Mouse (Mus musculus) cerebellum, postnatal 25 days (tissue): ENCODE measurements around the gene Nudt3.

Experiments
- DNase-seq, 2 experiments: peaks; one replicate each; pipeline ENCODE4 v3.0.0; 2021; ENCODE audit warnings: mixed read lengths in 2 of 2

Nudt3 gene

GRCm38 (mm10) chr17:27564391-27565162, 58.7 kb downstream of the Nudt3 start:
- peak; percentile 60 to 61 for DNase-seq

GRCm38 (mm10) chr17:27563771-27564244, 59.5 kb downstream of the Nudt3 start:
- DNase-seq = peak in 1 of 2 experiments; percentile 69

DNA sequence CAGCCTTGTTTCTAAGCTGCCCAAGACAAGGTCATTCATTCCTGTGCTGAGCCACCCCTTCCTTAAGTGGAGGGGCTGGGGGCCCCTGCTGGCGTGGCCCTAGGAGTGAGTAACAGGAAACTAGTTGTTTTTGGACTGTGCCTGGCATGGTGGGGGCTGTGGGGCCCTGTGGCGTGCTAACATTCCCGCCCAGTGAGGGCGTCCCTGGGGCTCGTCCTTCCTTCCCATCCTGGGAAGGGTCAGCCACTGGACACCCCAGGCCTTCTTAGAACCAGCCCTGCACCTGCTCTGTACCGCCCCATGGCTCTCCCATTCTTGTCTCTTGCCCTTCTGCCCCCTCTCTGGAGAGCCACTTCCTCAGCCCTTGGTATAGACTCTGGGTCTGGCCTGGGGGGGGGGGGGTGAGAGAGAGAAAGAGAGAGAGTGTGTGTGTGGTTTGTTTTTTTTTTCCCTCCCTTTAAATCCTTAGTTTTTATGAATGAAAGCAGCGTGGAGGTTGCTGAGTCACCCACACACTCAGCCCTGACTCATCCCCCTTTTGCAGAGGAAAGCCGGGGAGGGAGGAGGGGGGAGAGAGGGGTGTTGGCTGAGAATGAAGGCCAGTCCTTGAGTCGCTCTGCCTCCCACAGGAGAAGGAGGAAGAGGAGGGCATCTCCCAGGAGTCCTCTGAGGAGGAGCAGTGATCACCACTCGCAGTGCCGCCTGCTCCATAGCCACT, 61.3 kb downstream of the Nudt3 start:
- DNase-seq = peak in 1 of 2 experiments; percentile 58

- no peak for DNase-seq
Measured at GRCm38 (mm10) chr17:27560926-27561480, 62.3 kb downstream of the Nudt3 start.

DNA sequence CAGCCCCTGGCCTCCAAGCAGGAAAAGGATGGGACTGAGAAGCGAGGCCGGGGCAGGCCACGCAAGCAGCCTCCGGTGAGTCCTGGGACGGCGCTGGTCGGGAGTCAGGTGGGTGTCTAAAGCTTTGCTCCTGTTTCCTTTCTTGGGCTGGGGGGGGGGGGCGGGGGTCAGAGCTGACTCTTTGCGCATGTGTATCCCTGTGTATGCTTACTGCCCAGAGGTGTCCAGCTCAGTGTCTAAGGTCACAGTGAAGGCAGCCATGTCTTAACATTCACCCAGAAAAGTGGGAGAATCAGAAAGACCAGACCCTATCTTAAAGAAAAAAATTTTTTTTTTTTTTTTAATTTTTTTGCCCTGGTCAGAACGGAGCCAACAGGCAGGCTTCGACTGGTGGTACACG, 63.7 kb downstream of the Nudt3 start:
- no peak for DNase-seq

GRCm38 (mm10) chr17:27558845-27559244, 64.5 kb downstream of the Nudt3 start:
- DNase-seq = peak in 1 of 2 experiments; percentile 33

GRCm38 (mm10) chr17:27557927-27558661, 65.2 kb downstream of the Nudt3 start:
- peak; percentile 74 to 76 for DNase-seq

- peak in 1 of 2 experiments; percentile 73 for DNase-seq
Measured at GRCm38 (mm10) chr17:27557181-27557926, 65.9 kb downstream of the Nudt3 start.

DNA sequence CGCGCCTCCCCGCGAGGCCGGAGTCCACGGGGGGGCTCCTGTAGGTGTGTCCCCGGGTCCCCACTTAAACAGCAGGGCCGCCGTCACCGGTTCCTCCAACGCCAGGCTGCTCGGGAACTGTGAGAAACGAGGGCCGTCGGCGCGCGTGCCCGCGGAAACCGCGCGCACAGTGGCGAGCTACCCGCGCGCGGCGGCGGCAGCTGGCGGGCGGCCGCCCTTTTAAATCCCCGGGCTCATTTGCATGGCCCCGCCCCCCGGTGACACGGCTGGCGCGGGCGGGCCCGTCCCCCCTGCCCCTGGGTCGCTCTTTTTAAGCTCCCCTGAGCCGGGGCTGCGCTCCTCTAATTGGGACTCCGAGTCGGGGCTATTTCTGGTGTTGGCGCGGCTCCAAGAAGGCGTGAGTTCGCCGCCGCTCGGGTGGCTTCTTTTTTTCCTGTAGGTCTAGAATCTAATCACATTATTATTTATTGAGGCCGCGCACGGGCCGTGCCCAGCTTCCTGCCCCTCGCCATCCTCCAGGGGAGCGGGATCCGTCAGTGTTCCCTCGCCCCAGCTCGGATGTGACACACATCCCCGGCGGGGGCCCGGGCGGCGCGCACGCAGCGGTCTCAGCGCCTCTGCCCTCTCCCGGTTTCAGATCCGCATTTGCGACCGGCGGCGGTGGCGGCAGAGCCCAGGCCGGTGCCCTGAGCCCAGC, 66.8 kb downstream of the Nudt3 start, which contains the start of gene Hmga1:
Gene Hmga1, plus strand, starts transcription at position 183 of the 697 bp plus-strand sequence.
- DNase-seq = peak; percentile 90 to 95

- DNase-seq = peak in 1 of 2 experiments; percentile 60
Measured at GRCm38 (mm10) chr17:27555512-27556172, 67.7 kb downstream of the Nudt3 start.

GRCm38 (mm10) chr17:27555075-27555511, 68.2 kb downstream of the Nudt3 start:
- DNase-seq = no peak

DNA sequence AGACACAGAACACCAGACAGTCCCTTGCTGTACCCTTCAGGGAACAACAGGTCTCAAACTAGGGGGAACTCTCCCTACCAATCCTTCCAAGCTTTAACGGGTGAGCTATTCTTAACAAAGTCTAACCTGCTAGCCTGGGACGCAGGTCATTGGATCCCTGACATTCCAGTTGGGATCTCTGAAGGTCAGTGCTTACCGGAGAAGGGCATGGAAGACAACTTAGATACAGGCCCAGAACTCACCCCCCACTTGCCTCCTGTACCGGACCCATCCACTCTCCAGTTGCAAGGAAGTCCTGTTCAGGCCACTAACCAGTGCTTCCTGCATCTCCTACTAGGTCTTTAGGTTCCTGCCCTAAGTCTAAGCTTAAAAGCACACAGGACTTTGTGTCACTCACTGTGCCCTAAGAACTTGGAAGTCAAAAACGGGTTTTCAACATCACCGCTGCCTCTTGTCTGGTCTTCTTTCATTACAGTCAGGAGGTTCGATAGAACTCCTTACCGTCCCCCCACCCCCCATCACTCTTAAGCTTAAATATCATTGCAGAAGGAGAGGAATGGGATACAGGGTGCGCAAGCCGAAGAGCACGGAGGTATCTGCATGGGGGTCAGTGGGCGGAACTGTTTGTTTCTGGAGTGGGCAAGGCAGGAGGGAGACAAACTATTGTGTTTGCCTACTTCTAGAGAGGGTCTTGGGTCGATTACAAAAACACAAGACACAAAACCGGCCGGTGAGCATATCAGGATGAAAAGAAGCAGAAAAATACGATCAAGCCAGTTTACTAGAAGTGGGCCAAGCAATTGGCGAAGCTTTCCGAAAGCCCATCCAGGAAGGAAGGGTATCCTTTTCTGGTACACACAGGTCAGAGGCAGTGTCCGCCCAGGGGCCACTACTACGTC, 69.0 kb downstream of the Nudt3 start:
- no peak for DNase-seq

DNA sequence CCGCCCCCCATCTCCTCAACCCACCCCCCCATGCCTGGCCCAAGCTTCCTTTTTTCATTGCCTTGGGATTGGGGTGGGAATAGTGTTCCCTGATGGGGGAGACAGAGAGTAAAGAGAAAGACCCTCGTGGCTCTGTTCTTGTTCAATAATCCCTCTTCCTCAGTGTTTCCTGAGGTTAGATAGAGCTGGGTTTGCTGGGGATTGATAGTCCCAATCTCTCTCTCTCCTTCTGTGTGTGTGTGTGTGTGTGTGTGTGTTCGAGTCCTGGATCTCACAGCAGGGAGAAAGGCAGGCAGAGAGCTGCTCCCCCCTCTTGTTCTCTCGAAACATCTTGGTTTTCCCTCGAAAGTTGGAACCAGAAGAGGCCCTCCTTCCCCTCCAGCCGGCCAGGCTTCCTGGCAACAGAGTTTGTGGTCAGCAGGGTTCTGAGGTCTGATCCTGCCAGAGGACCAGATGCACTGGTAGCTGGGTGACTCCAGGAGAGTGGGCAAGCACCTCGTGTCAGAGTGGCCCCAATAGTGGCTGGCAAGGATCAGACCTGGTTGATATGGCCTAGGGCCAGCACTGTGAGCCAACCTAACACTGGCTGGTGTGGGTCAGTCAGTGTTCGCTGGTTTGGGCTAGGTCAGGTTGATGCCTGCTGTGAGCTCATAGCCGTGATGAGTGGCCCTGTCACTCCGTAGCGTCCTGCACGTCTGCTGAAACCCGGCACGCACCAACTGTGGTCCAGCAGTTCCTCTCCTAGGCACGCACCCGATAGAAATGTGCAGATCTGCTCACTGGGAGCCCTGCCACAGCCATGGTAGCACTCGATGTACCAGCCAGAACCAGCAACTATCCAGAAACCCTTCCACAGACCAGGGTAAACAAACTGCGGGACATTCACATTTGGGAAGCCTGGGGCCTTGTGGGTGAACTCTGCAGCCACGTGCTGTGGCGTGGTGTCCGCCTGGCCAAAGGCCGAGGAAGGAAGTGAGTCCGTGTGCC, 70.8 kb downstream of the Nudt3 start:
- DNase-seq = peak in 1 of 2 experiments; percentile 55

GRCm38 (mm10) chr17:27551393-27551940, 71.8 kb downstream of the Nudt3 start:
- DNase-seq = peak in 1 of 2 experiments; percentile 19

DNA sequence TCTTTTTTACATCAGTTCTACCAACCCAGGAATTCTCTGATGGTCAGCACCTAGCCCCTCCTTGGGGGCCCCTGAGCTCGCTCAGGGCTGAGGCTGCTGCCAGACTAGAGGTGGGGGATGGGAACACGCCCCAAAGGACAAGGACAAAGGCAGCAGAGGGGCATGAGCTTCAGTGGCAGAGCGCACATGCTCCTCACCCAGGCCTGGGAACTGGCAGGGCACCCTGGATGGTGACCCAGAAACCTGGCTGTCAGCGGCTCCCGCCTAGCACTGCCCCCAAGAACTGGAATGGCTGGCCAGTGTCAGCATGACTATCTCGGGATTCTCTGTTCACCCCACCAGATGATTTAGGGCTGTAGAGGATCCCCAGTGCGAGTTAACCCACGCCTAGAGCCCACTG, 74.1 kb downstream of the Nudt3 start:
- no peak for DNase-seq

- DNase-seq = no peak
Measured at GRCm38 (mm10) chr17:27547253-27547868, 75.9 kb downstream of the Nudt3 start.

DNA sequence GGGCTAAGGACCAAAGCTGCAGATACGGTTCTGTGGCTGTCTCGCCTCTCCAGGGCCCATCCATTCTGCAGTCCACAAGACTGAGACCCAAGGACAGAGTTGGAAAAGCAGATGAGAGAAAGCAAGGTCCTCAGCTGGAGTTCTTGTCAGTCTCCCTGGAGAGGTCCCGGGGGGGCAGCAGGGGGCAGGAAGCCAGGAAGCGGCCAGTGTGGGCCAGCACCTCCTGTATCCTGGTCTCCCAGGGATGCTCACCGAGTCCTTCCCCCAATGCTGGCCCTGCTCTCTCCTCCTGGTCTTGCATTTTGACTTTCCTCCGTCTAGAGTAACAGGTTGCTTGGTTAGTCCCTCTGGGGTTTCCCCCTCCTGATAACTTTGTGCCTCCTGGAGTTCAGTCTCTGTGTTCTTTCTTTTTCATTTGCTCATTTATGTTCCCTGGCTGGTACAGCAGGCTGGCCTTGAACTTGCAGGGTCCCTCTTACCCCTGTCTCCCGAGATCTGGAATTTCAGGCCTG, 76.7 kb downstream of the Nudt3 start:
- no peak for DNase-seq
